Mouse (Mus musculus): ENCODE data around the gene Tmem106c. TPM values are rescaled to one million over a fixed set of nuclear protein-coding genes. Genes with fewer than 3 reads are reported as not detected.

Gene Tmem106c
- polyA plus RNA-seq, 1 experiment from 2014 or later: 33.1 TPM

GRCm38 (mm10) chr15:97999546-97999945 lies 35.5 kb downstream of the Tmem106c start:
- DNase-seq (ENCODE audit: low spot score): no peak
- Histone ChIP-seq H3K27me3 (ENCODE audit: control insufficient read depth, insufficient read depth, low read length) (peaks cover 32% of the 10 kb centered on the region; the same call in 1 of the 2 replicates), H3K36me3 (ENCODE audit: control insufficient read depth, insufficient read depth, low read length) (no peaks in the 10 kb centered on the region), H3K4me1 (replicated peaks; ENCODE audit: control insufficient read depth, insufficient read depth) (0 out of 2 replicates have a peak, but pooled peaks cover 3% of the 10 kb centered on the region), H3K9me3 (ENCODE audit: control insufficient read depth, low read length) (no peaks in the 10 kb centered on the region), H3K4me3 (ENCODE audit: low read depth, low read length) (no peak overlapping the region), H3K27ac (replicated peaks) (no peak overlapping the region), H3K4me2 (replicated peaks; ENCODE audit: low read depth) (no peak overlapping the region), H3K9ac (ENCODE audit: low read length) (no peak overlapping the region; the same call in 1 of the 2 replicates)
- ATAC-seq (ENCODE audit: low FRiP score, low TSS enrichment): no peak
- TF ChIP-seq EP300 (optimal IDR thresholded peaks at IDR 0.05) (no peak), CTCF (IDR thresholded peaks at IDR 0.05; ENCODE audit: low read depth) (no peak)
- WGBS: 39% methylated on average over 13 of the region's 13 CpGs

GRCm38 (mm10) chr15:97999991-98000390 lies 36.0 kb downstream of the Tmem106c start:
- Histone ChIP-seq H3K4me2 (replicated peaks; ENCODE audit: low read depth) (no peak overlapping the region), H3K27me3 (ENCODE audit: control insufficient read depth, insufficient read depth, low read length) (peaks cover 35% of the 10 kb centered on the region; the same call in 1 of the 2 replicates), H3K36me3 (ENCODE audit: control insufficient read depth, insufficient read depth, low read length) (no peaks in the 10 kb centered on the region), H3K9ac (ENCODE audit: low read length) (no peak overlapping the region; the same call in 1 of the 2 replicates), H3K4me1 (replicated peaks; ENCODE audit: control insufficient read depth, insufficient read depth) (0 out of 2 replicates have a peak, but pooled peaks cover 3% of the 10 kb centered on the region), H3K4me3 (ENCODE audit: low read depth, low read length) (no peak overlapping the region), H3K9me3 (ENCODE audit: control insufficient read depth, low read length) (no peaks in the 10 kb centered on the region), H3K27ac (replicated peaks) (no peak overlapping the region)
- DNase-seq (ENCODE audit: low spot score) (no peak), ATAC-seq (ENCODE audit: low FRiP score, low TSS enrichment) (no peak)
- WGBS: 25% methylated on average over 7 of the region's 7 CpGs
- TF ChIP-seq EP300 (optimal IDR thresholded peaks at IDR 0.05): no peak
- TF ChIP-seq CTCF (IDR thresholded peaks at IDR 0.05; ENCODE audit: low read depth): no peak

GRCm38 (mm10) chr15:98001321-98002112 lies 37.5 kb downstream of the Tmem106c start:
- TF ChIP-seq EP300 (optimal IDR thresholded peaks at IDR 0.05): no peak
- peak; percentile 38 for TF ChIP-seq CTCF (IDR thresholded peaks at IDR 0.05; ENCODE audit: low read depth)
- no peak for ATAC-seq (ENCODE audit: low FRiP score, low TSS enrichment)

GRCm38 (mm10) chr15:98002113-98002990 lies 38.4 kb downstream of the Tmem106c start:
- no peak overlapping the region for H3K27ac ChIP-seq (replicated peaks)
- H3K9ac ChIP-seq (ENCODE audit: low read length): no peak overlapping the region
- H3K4me3 ChIP-seq (ENCODE audit: low read depth, low read length): peak overlapping the region; percentile 27
- H3K4me2 ChIP-seq (replicated peaks; ENCODE audit: low read depth): peak overlapping the region; percentile 57
- no peak for TF ChIP-seq EP300 (optimal IDR thresholded peaks at IDR 0.05)
- TF ChIP-seq CTCF (IDR thresholded peaks at IDR 0.05; ENCODE audit: low read depth): no peak
- peaks cover 35% of the 10 kb centered on the region; the same call in 1 of the 2 replicates for H3K27me3 ChIP-seq (ENCODE audit: control insufficient read depth, insufficient read depth, low read length)
- H3K4me1 ChIP-seq (replicated peaks; ENCODE audit: control insufficient read depth, insufficient read depth): 0 out of 2 replicates have a peak, but pooled peaks cover 3% of the 10 kb centered on the region
- no peaks in the 10 kb centered on the region for H3K36me3 ChIP-seq (ENCODE audit: control insufficient read depth, insufficient read depth, low read length)
- 1% methylated on average over 42 of the region's 42 CpGs for WGBS
- ATAC-seq (ENCODE audit: low FRiP score, low TSS enrichment) (no peak), DNase-seq (ENCODE audit: low spot score) (no peak)
- no peaks in the 10 kb centered on the region for H3K9me3 ChIP-seq (ENCODE audit: control insufficient read depth, low read length)

More at GRCm38 (mm10) chr15:98001321-98002112, 37.5 kb downstream of the Tmem106c start:
- H3K27me3 ChIP-seq (ENCODE audit: control insufficient read depth, insufficient read depth, low read length): peaks cover 35% of the 10 kb centered on the region; the same call in 1 of the 2 replicates
- WGBS: 4% methylated on average over 37 of the region's 37 CpGs
- no peak overlapping the region for H3K9ac ChIP-seq (ENCODE audit: low read length)
- H3K9me3 ChIP-seq (ENCODE audit: control insufficient read depth, low read length): no peaks in the 10 kb centered on the region
- peak overlapping the region; percentile 57 for H3K4me2 ChIP-seq (replicated peaks; ENCODE audit: low read depth)
- DNase-seq (ENCODE audit: low spot score): peak; percentile 26
- peak overlapping the region; percentile 27 for H3K4me3 ChIP-seq (ENCODE audit: low read depth, low read length)
- no peaks in the 10 kb centered on the region for H3K36me3 ChIP-seq (ENCODE audit: control insufficient read depth, insufficient read depth, low read length)
- H3K4me1 ChIP-seq (replicated peaks; ENCODE audit: control insufficient read depth, insufficient read depth): 0 out of 2 replicates have a peak, but pooled peaks cover 3% of the 10 kb centered on the region
- no peak overlapping the region for H3K27ac ChIP-seq (replicated peaks)

GRCm38 (mm10) chr15:98002991-98003821 lies 39.2 kb downstream of the Tmem106c start:
- peak overlapping the region; percentile 57 for H3K4me2 ChIP-seq (replicated peaks; ENCODE audit: low read depth)
- no peaks in the 10 kb centered on the region for H3K36me3 ChIP-seq (ENCODE audit: control insufficient read depth, insufficient read depth, low read length)
- no peak overlapping the region for H3K9ac ChIP-seq (ENCODE audit: low read length)
- no peaks in the 10 kb centered on the region for H3K9me3 ChIP-seq (ENCODE audit: control insufficient read depth, low read length)
- ATAC-seq (ENCODE audit: low FRiP score, low TSS enrichment): no peak
- TF ChIP-seq CTCF (IDR thresholded peaks at IDR 0.05; ENCODE audit: low read depth) (no peak), EP300 (optimal IDR thresholded peaks at IDR 0.05) (no peak)
- H3K27ac ChIP-seq (replicated peaks): no peak overlapping the region
- 1% methylated on average over 42 of the region's 42 CpGs for WGBS
- 0 out of 2 replicates have a peak, but pooled peaks cover 3% of the 10 kb centered on the region for H3K4me1 ChIP-seq (replicated peaks; ENCODE audit: control insufficient read depth, insufficient read depth)
- H3K4me3 ChIP-seq (ENCODE audit: low read depth, low read length): peak overlapping the region; percentile 27
- H3K27me3 ChIP-seq (ENCODE audit: control insufficient read depth, insufficient read depth, low read length): peaks cover 38% of the 10 kb centered on the region; the same call in 1 of the 2 replicates
- peak; percentile 59 for DNase-seq (ENCODE audit: low spot score)
